Mouse (Mus musculus) CH12.LX (cell line): ENCODE measurements at regions not wholly inside any gene's neighbourhood (a gene's known extent, or its start where the extent isn't known, plus 50 kb on each side); places are given as distances from the start of the nearest gene placed in this dataset.

Source experiments
- DNase-seq: peaks from one replicate; pipeline ENCODE4 v3.0.0-alpha.2; 2013; ENCODE audit errors: extremely low read depth
- H3K27ac ChIP-seq: 2 replicates; pipeline ENCODE4 v1.5.1; 2012; ENCODE audit warnings: low read depth, mild to moderate bottlenecking, control low read depth, moderate library complexity; ENCODE audit not compliant: insufficient read depth
- H3K27me3 ChIP-seq: replicated peaks from 2 replicates; pipeline ENCODE3; 2012; ENCODE audit warnings: inconsistent platforms
- H3K36me3 ChIP-seq, 2 experiments: replicated peaks in 1 of 2; 2 replicates each; pipeline versions ENCODE3 to v1.6.1; 2012; ENCODE audit warnings: inconsistent platforms in 1 of 2, low read length in 1 of 2, mild to moderate bottlenecking in 1 of 2, mixed read lengths in 1 of 2, moderate library complexity in 1 of 2; ENCODE audit not compliant: control insufficient read depth in 1 of 2, insufficient read depth in 1 of 2
- H3K4me1 ChIP-seq, 2 experiments: 2 replicates each; pipeline ENCODE4 v1.6.1; 2012; ENCODE audit warnings: inconsistent platforms in 1 of 2, moderate library complexity in 1 of 2; ENCODE audit not compliant: insufficient read depth in 2 of 2, control insufficient read depth in 1 of 2
- H3K4me2 ChIP-seq: 2 replicates; pipeline ENCODE4 v1.6.1; 2012; ENCODE audit warnings: low read depth, mild to moderate bottlenecking, control low read depth; ENCODE audit not compliant: poor library complexity, insufficient read depth, severe bottlenecking
- H3K4me3 ChIP-seq, 3 experiments: fragments of 150-350 bp in 1 of 3; sonication (generic) in 1 of 3; replicated peaks in 1 of 3; 2 replicates each; pipeline versions ENCODE3 to v1.5.1; 2011 to 2012; ENCODE audit warnings: low read depth in 2 of 3, low read length in 2 of 3, mild to moderate bottlenecking in 2 of 3, moderate library complexity in 2 of 3, control low read depth in 1 of 3, improper control_type of control experiment in 1 of 3, inconsistent platforms in 1 of 3, mixed read lengths in 1 of 3; ENCODE audit not compliant: poor library complexity in 1 of 3
- H3K79me2 ChIP-seq: replicated peaks from 2 replicates; pipeline ENCODE4 v1.6.1; 2012; ENCODE audit warnings: mild to moderate bottlenecking, moderate library complexity; ENCODE audit not compliant: control insufficient read depth, poor library complexity, insufficient read depth, severe bottlenecking; ENCODE audit errors: extremely low read depth
- H3K9ac ChIP-seq: 2 replicates; pipeline ENCODE4 v1.6.1; 2012; ENCODE audit warnings: low read depth, mild to moderate bottlenecking, control low read depth, moderate library complexity; ENCODE audit not compliant: insufficient read depth
- H3K9me3 ChIP-seq: replicated peaks from 2 replicates; pipeline ENCODE3; 2012; ENCODE audit warnings: low read length, inconsistent platforms, mixed read lengths
- BHLHE40 ChIP-seq: IDR thresholded peaks from 2 replicates; pipeline ENCODE4 v1.6.1; 2011; ENCODE audit warnings: mild to moderate bottlenecking, low read depth, low read length, improper control_type of control experiment
- CTCF ChIP-seq, 2 experiments: IDR thresholded peaks in 1 of 2; conservative IDR thresholded peaks in 1 of 2; 2 replicates each; pipeline ENCODE4 v1.5.1; 2011 to 2012; ENCODE audit warnings: low read depth in 2 of 2, low read length in 2 of 2, improper control_type of control experiment in 1 of 2, inconsistent platforms in 1 of 2, mild to moderate bottlenecking in 1 of 2, moderate library complexity in 1 of 2
- ELF1 ChIP-seq: IDR thresholded peaks from 2 replicates; pipeline ENCODE4 v1.6.1; 2014; ENCODE audit warnings: low read depth, mild to moderate bottlenecking, inconsistent platforms, low read length, improper control_type of control experiment
- ETS1 ChIP-seq: conservative IDR thresholded peaks from 2 replicates; pipeline ENCODE4 v1.6.1; 2012; ENCODE audit warnings: low read depth, mild to moderate bottlenecking, inconsistent platforms, low read length, improper control_type of control experiment, moderate library complexity
- JUN ChIP-seq: IDR thresholded peaks from 2 replicates; pipeline ENCODE4 v1.6.1; 2011; ENCODE audit warnings: low read depth, mild to moderate bottlenecking, low read length, improper control_type of control experiment, moderate library complexity; ENCODE audit not compliant: insufficient read depth
- MAFK ChIP-seq: IDR thresholded peaks from 2 replicates; pipeline ENCODE4 v1.6.1; 2011; ENCODE audit warnings: low read length, improper control_type of control experiment; ENCODE audit not compliant: insufficient replicate concordance
- MAX ChIP-seq: IDR thresholded peaks from 2 replicates; pipeline ENCODE4 v1.6.1; 2011; ENCODE audit warnings: low read length, improper control_type of control experiment
- MEF2A ChIP-seq: IDR thresholded peaks from 2 replicates; pipeline ENCODE4 v1.6.1; 2014; ENCODE audit warnings: low read depth, mild to moderate bottlenecking, inconsistent platforms, low read length, improper control_type of control experiment, borderline replicate concordance
- MYC ChIP-seq: IDR thresholded peaks from 2 replicates; pipeline ENCODE4 v1.6.1; 2011; ENCODE audit warnings: low read depth, mild to moderate bottlenecking, improper control_type of control experiment, low read length
- PAX5 ChIP-seq: IDR thresholded peaks from 2 replicates; pipeline ENCODE4 v1.6.1; 2012; ENCODE audit warnings: low read length, inconsistent platforms, mixed read lengths
- SMC3 ChIP-seq: IDR thresholded peaks from 2 replicates; pipeline ENCODE4 v1.6.1; 2011; ENCODE audit warnings: low read depth, low read length, improper control_type of control experiment
- TBP ChIP-seq: conservative IDR thresholded peaks from 2 replicates; pipeline ENCODE4 v1.6.1; 2011; ENCODE audit warnings: low read depth, low read length, improper control_type of control experiment
- USF1 ChIP-seq: IDR thresholded peaks from 2 replicates; pipeline ENCODE4 v1.6.1; 2014; ENCODE audit warnings: low read depth, mild to moderate bottlenecking, inconsistent platforms, low read length, improper control_type of control experiment
- dilution Hi-C: fragments of 300-500 bp; cut with MboI; formaldehyde crosslinking; loops from 2 replicates; pipeline ENCODE4 v1.14.3; 2020; ENCODE audit warnings: low sequenced_read_pairs; ENCODE audit not compliant: extremely low pct_unique_long_range_greater_than_20kb, extremely low pct_ligation_motif_present
- in situ Hi-C: fragments of 300-500 bp; cut with MboI; formaldehyde crosslinking; loops from 3 replicates; pipeline ENCODE4 v1.14.3; 2019; ENCODE audit warnings: low sequenced_read_pairs, low pct_ligation_motif_present, low pct_unique_long_range_greater_than_20kb, mixed read lengths

- Histone ChIP-seq H3K4me2 (no peak overlapping the region), H3K79me2 (no peaks in the 10 kb centered on the region), H3K9ac (no peak overlapping the region), H3K4me1 (no peaks in the 10 kb centered on the region), H3K27me3 (no peaks in the 10 kb centered on the region), H3K4me3 (no peak overlapping the region), H3K27ac (no peak overlapping the region), H3K36me3 (no peaks in the 10 kb centered on the region), H3K9me3 (no peaks in the 10 kb centered on the region)
- TF ChIP-seq MAFK, result no peak
- TF ChIP-seq PAX5, result no peak
- TF ChIP-seq JUN, result no peak
- in situ Hi-C loops (no loop called here), dilution Hi-C loops (no loop called here)
- no peak for DNase-seq
Measured at GRCm38 (mm10) chr14:46223008-46223407, 156.2 kb upstream of the Gm15217 start.

- TF ChIP-seq CTCF (conservative IDR thresholded peaks at IDR 0.05 in 1 of 2, IDR thresholded peaks at IDR 0.05 in 1 of 2; ENCODE audit: low read depth in 2 of 2, low read length in 2 of 2), result no peak
- no peak for TF ChIP-seq MEF2A
- TF ChIP-seq TBP, result no peak
- no peak for TF ChIP-seq USF1
- no peak for TF ChIP-seq SMC3
- TF ChIP-seq JUN, result no peak
- no peak for TF ChIP-seq MAFK
- TF ChIP-seq ELF1, result no peak
- TF ChIP-seq ETS1, result no peak
- TF ChIP-seq, all 38 proteins: peak for 0
- H3K4me1 ChIP-seq, result no peaks in the 10 kb centered on the region
- H3K4me3 ChIP-seq, result no peak overlapping the region
- dilution Hi-C loops (no loop called here), in situ Hi-C loops (no loop called here)
- no peaks in the 10 kb centered on the region for H3K27me3 ChIP-seq
- no peak for DNase-seq
- H3K36me3 ChIP-seq, result no peaks in the 10 kb centered on the region
- H3K27ac ChIP-seq, result no peak overlapping the region
- H3K4me2 ChIP-seq, result no peak overlapping the region
- no peaks in the 10 kb centered on the region for H3K9me3 ChIP-seq
- no peaks in the 10 kb centered on the region for H3K79me2 ChIP-seq
- no peak overlapping the region for H3K9ac ChIP-seq
Measured at GRCm38 (mm10) chr14:46224421-46224950, 154.7 kb upstream of the Gm15217 start.

- no peak for TF ChIP-seq BHLHE40
- TF ChIP-seq MYC, result no peak
- TF ChIP-seq MEF2A, result no peak
- TF ChIP-seq MAX, result no peak
- no peak for TF ChIP-seq JUN
- Histone ChIP-seq H3K4me3 (no peak overlapping the region), H3K36me3 (no peaks in the 10 kb centered on the region), H3K4me2 (no peak overlapping the region), H3K27ac (no peak overlapping the region), H3K27me3 (no peaks in the 10 kb centered on the region), H3K79me2 (no peaks in the 10 kb centered on the region), H3K9me3 (no peaks in the 10 kb centered on the region), H3K9ac (no peak overlapping the region), H3K4me1 (no peaks in the 10 kb centered on the region)
- dilution Hi-C loops, result no loop called here
- DNase-seq, result no peak
- in situ Hi-C loops, result no loop called here
Measured at GRCm38 (mm10) chr14:46225851-46226608, 153.2 kb upstream of the Gm15217 start.
